Mouse (Mus musculus) CH12.LX (cell line): ENCODE measurements around the gene Plpp3.

Experiments
- BHLHE40 ChIP-seq: IDR thresholded peaks from 2 replicates; pipeline ENCODE4 v1.6.1; 2011; ENCODE audit warnings: mild to moderate bottlenecking, low read depth, low read length, improper control_type of control experiment
- CHD2 ChIP-seq: IDR thresholded peaks from 2 replicates; pipeline ENCODE4 v1.6.1; 2011; ENCODE audit warnings: low read length, improper control_type of control experiment
- CTCF ChIP-seq, 2 experiments: IDR thresholded peaks in 1 of 2; conservative IDR thresholded peaks in 1 of 2; 2 replicates each; pipeline ENCODE4 v1.5.1; 2011 to 2012; ENCODE audit warnings: low read depth in 2 of 2, low read length in 2 of 2, improper control_type of control experiment in 1 of 2, inconsistent platforms in 1 of 2, mild to moderate bottlenecking in 1 of 2, moderate library complexity in 1 of 2
- ETS1 ChIP-seq: conservative IDR thresholded peaks from 2 replicates; pipeline ENCODE4 v1.6.1; 2012; ENCODE audit warnings: low read depth, mild to moderate bottlenecking, inconsistent platforms, low read length, improper control_type of control experiment, moderate library complexity
- HCFC1 ChIP-seq: IDR thresholded peaks from 2 replicates; pipeline ENCODE4 v1.6.1; 2012; ENCODE audit warnings: low read depth, mild to moderate bottlenecking, inconsistent platforms, low read length, improper control_type of control experiment
- MAX ChIP-seq: IDR thresholded peaks from 2 replicates; pipeline ENCODE4 v1.6.1; 2011; ENCODE audit warnings: low read length, improper control_type of control experiment
- MXI1 ChIP-seq: IDR thresholded peaks from 2 replicates; pipeline ENCODE4 v1.6.1; 2011; ENCODE audit warnings: mild to moderate bottlenecking, low read depth, low read length, improper control_type of control experiment
- MYC ChIP-seq: IDR thresholded peaks from 2 replicates; pipeline ENCODE4 v1.6.1; 2011; ENCODE audit warnings: low read depth, mild to moderate bottlenecking, improper control_type of control experiment, low read length
- POLR2A ChIP-seq: IDR thresholded peaks from 2 replicates; pipeline ENCODE4 v1.6.1; 2011; ENCODE audit warnings: low read depth, mild to moderate bottlenecking, improper control_type of control experiment, low read length
- SIN3A ChIP-seq: IDR thresholded peaks from 2 replicates; pipeline ENCODE4 v1.6.1; 2012; ENCODE audit warnings: low read length, improper control_type of control experiment, inconsistent platforms
- TBP ChIP-seq: conservative IDR thresholded peaks from 2 replicates; pipeline ENCODE4 v1.6.1; 2011; ENCODE audit warnings: low read depth, low read length, improper control_type of control experiment
- TCF12 ChIP-seq: IDR thresholded peaks from 2 replicates; pipeline ENCODE4 v1.6.1; 2014; ENCODE audit warnings: low read depth, mild to moderate bottlenecking, inconsistent platforms, low read length, improper control_type of control experiment
- USF1 ChIP-seq: IDR thresholded peaks from 2 replicates; pipeline ENCODE4 v1.6.1; 2014; ENCODE audit warnings: low read depth, mild to moderate bottlenecking, inconsistent platforms, low read length, improper control_type of control experiment
- ZMIZ1 ChIP-seq: IDR thresholded peaks from 2 replicates; pipeline ENCODE4 v1.6.1; 2012; ENCODE audit warnings: low read depth, mild to moderate bottlenecking, inconsistent platforms, low read length, improper control_type of control experiment

GRCm38 (mm10) chr4:105113468-105113867 lies 43.7 kb upstream of the Plpp3 start:
- TF ChIP-seq MYC (no peak), CTCF (conservative IDR thresholded peaks at IDR 0.05 in 1 of 2, IDR thresholded peaks at IDR 0.05 in 1 of 2; ENCODE audit: low read depth in 2 of 2, low read length in 2 of 2) (no peak), BHLHE40 (no peak), ETS1 (no peak), MAX (no peak), POLR2A (no peak), USF1 (no peak), TCF12 (no peak), CHD2 (no peak), ZMIZ1 (no peak), SIN3A (no peak), MXI1 (no peak), TBP (no peak), HCFC1 (no peak)
